Mouse (Mus musculus): ENCODE data around the gene Lmo4. TPM values are rescaled to one million over a fixed set of nuclear protein-coding genes. Genes with fewer than 3 reads are reported as not detected.
A peak's percentile ranks its signal among the peaks of the same experiment; 100 is the strongest.

Lmo4 gene
- total RNA-seq, 1 experiment from 2014 or later, result 97.9 TPM

- DNase-seq, result no peak
These were observed 1.6 kb downstream of the Lmo4 start for GRCm38 (mm10) chr3:144203259-144203987.

DNA sequence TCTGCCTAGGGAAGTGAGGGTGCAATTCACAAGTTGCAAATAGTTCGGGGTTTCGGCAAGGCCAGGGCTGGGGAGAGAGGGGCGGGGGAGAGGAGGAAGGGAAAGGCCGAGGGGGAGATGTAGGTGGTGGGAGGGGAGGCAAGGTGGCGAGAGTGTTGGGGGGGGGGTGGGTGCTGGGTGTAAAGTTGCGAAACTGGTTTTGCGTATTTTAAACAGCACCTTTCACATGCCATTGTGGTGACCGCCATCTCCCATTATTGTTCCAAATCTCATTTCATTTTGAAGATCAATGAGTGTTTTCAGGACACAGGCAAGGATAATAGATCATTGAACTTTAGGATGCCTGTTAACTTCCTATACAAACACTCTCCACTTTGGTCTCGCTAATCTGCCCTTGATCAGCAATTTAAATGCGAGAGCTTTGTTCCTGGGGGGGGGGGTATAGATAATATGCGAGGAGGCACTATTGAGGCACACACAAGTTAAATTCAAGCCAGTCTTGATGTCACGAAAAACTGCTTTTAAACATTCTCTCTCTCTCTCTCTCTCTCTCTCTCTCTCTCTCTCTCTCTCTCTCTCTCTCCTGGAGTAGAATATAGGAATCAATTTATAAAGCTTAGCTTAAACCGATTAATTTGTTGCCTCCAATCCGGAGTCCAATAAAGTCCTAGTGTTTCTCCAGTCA, 2.3 kb downstream of the Lmo4 start:
- DNase-seq, result no peak

- DNase-seq, result peak; percentile 93
These were observed 3.0 kb downstream of the Lmo4 start for GRCm38 (mm10) chr3:144201794-144202573.

DNA sequence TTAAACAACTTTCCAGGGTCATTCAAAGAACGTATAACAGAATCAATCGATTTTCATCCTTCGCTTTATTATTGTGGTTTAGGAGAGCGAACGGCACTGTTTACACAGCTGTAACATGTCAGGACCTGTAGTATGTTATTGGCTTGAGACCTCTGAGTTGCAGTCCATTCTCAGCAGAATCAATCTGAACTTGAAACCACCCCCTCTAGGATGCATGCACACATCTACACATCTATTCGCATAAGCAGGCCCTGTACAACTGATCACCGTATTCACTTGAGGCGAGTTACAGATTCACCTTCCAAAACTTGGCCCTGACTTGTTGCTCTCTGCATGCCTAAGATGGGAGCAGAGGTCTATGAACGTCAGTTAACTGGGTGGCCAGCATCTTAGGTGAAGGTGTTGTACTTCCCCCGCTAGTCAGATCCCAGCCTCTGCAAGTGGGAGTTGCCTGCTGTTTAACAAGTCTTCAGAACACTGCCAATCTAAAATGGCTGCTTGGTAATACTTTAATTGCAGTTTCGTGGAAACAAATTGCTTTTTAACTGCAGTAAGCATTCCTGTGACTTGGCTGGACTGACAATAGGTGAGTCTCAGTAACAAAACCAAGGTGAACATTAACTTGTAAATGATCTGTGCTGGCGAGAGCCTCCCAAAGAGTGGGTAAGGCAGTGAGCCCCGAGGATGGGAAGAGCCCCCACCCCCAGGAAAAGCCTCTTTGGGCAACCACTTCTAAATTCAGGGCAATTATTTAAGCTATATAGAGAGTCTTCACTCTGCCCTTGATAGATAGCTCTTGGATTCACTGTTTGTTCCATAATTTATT, 19.5 kb downstream of the Lmo4 start:
- no peak for DNase-seq

GRCm38 (mm10) chr3:144184918-144185317, 20.1 kb downstream of the Lmo4 start:
- no peak for DNase-seq

DNA sequence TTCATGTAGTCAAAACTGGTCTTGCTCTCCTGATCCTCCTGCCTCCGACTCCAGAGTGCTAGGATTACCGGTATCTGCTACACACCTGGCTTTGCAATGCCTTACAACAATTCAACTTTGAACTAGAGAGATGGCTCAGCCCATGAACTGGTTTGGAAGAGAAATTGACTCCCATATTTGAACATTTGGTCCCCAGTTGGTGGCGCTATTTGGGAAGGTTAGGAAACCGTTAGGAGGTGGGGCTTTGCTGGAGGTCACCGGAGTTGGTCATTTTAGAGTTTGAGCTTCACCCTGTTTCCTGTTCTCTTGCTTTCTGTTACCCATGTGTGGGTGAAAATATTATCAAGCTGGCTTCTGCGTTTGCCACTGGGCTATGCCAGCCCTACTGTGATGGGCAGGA, 22.8 kb downstream of the Lmo4 start:
- no peak for DNase-seq

DNA sequence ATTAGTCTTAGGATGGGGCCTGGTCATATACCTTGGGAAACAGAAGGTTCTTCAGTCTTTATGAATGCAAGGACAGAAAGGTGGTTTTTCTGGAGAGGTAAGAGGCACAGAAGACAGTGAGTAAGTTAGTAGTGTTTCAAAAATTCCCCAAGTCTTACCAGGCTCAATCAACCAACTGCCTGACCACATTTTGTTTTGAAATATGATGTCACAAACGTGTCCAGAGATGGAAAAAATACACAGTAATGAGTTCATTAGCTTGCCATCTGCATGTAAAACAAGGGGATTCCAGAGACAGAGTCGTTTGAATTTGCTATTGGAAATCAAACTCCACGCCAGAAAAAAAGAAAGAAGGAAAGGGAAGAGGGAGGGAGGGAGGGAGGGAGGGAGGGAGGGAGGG, 26.1 kb downstream of the Lmo4 start:
- DNase-seq, result no peak

DNA sequence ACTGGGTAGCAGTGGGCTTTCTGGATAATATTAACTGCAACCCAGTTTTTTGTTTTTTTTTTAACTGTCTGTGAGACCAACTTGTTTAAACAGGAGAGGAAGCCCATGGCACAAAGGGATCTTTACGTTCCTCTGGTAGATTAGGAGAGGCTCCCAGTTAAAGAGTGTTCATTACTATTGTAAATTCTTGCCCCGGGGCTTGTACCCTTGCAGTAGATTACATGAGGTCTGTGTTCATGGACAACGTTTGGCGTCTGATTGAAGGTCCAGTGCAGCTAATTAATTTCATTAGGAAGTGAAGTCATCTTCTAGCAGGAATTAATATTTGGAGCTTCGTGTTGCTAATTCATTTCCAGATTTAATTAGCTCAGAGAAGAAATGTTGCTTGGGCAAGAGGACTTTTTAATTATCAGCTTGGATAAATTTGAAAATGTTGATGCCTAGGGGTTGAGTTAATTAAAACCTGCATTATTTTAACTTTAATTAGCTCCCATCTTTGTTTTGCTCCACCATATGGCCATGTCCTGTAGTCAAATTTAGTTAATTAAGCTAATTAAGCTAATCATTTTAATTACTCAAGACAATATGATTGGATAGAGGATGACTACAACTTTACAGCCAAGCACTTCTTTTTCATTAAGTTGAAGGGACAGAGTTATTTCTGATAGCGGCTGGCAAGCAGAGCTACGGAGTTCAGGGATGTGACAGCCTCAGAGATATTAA, 31.0 kb downstream of the Lmo4 start:
- DNase-seq, result no peak

- DNase-seq, result no peak
These were observed 31.9 kb downstream of the Lmo4 start for GRCm38 (mm10) chr3:144173138-144173537.

GRCm38 (mm10) chr3:144171749-144172148, 33.3 kb downstream of the Lmo4 start:
- DNase-seq, result no peak

DNA sequence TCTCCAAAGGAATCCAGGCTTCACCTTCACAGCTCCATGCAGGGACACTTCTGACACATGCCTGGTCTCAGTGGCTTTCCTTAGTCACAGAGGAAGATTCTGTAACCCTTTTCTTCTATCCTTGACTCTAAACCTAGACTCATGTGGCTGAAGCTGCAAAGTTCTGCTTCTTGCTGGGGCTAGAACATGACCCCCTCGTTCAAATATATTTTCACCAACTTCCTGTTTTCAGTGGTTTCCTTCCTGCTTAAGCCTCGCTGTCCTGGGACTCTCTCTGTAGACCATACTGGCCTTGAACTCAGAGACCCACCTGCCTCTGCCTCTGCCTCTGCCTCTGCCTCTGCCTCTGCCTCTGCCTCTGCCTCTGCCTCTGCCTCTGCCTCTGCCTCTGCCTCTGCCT, 34.5 kb downstream of the Lmo4 start:
- DNase-seq, result no peak

GRCm38 (mm10) chr3:144166439-144167155, 38.4 kb downstream of the Lmo4 start:
- peak; percentile 7 for DNase-seq

DNA sequence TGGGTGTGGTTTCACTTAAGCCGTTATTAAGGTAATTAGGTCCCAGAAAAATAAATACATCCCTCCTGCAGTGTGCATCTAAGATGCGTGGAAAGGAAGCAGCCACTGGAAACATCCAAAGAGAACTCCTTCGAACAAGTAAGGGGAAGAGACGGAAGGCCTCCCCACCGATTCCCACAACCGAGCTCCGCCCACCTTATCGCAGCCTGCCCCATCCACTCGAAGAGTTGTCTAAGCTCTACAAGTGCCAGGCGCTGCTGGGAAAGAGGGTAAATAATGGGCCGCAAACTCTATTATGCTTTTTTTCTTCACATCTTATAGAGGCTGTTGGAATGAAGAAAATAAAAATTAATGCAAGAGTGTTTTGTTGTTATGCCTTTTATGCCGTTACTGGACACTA, 39.6 kb downstream of the Lmo4 start:
- no peak for DNase-seq

GRCm38 (mm10) chr3:144164665-144165385, 40.2 kb downstream of the Lmo4 start:
- peak; percentile 65 for DNase-seq

GRCm38 (mm10) chr3:144163718-144164117, 41.3 kb downstream of the Lmo4 start:
- no peak for DNase-seq

- no peak for DNase-seq
These were observed 42.9 kb downstream of the Lmo4 start for GRCm38 (mm10) chr3:144162156-144162555.

GRCm38 (mm10) chr3:144161261-144161660, 43.8 kb downstream of the Lmo4 start:
- no peak for DNase-seq

GRCm38 (mm10) chr3:144155746-144156145, 49.3 kb downstream of the Lmo4 start:
- no peak for DNase-seq

DNA sequence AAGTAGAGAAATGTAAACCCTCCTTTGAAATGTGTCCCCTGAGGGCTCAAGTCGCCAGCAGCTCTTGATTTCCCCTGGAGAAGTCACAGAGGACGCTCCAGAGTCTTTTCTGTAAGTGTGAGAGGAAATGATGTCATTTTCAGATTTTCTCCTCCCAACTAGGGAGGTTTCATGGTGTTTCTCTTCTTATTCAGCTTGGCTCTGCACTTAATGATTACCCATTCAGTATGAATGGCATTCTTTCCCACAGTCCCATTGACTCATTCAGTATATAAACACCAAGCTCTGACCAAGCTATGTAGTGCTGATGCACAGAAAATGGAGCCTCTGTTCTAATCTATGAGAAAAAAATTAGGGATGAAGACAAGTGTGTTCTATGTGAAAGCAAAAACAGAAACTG, 51.6 kb downstream of the Lmo4 start:
- DNase-seq, result no peak

DNA sequence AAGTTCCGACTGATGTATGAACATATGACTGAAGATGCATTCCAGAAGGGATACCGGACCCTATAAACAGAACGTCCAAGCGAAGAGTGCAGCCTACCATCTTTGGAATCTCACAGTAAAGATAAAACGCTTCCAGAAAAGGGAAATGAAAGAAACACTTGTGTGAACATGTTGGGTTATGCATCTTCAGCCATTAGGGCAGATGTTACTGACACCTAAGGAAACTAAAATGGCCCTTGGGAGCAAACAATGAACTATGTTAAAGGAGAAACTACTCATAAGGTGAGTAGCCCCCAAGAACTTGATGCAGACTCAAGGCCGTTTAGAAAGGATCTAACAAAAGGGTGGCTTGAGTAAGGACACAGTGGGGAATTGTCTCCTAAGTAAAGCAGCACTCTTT, 54.0 kb downstream of the Lmo4 start:
- no peak for DNase-seq

Measured in adrenal gland, postnatal 25 days (tissue).